Mouse (Mus musculus): ENCODE data around the gene Smg5.
"Not testable (repeated sequence)": the region's sequence is repeated elsewhere in the genome, so short reads cannot be mapped to it uniquely, and the experiment has no call there.

The Smg5 gene

DNA sequence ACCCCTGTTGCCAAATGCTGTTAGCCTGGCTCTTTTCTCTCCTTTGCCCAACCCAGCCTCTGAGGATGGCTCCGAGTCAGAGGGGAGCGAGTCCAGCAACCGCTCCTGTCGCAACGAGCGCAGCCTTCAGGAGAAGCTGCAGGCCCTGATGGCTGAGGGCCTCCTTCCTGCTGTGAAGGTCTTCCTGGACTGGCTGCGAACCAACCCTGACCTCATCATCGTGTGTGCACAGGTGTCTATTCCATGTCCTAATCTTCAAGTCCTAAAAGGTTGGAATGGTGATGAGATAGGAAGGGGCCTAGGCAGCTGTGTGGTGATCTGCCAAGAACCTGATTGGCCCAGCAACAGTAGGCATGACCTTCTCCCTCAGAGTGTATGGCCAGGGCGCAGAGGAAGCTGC is 16.8 kb downstream of the Smg5 start:
- no peak for DNase-seq (ENCODE audit: low read depth, low spot score)

DNA sequence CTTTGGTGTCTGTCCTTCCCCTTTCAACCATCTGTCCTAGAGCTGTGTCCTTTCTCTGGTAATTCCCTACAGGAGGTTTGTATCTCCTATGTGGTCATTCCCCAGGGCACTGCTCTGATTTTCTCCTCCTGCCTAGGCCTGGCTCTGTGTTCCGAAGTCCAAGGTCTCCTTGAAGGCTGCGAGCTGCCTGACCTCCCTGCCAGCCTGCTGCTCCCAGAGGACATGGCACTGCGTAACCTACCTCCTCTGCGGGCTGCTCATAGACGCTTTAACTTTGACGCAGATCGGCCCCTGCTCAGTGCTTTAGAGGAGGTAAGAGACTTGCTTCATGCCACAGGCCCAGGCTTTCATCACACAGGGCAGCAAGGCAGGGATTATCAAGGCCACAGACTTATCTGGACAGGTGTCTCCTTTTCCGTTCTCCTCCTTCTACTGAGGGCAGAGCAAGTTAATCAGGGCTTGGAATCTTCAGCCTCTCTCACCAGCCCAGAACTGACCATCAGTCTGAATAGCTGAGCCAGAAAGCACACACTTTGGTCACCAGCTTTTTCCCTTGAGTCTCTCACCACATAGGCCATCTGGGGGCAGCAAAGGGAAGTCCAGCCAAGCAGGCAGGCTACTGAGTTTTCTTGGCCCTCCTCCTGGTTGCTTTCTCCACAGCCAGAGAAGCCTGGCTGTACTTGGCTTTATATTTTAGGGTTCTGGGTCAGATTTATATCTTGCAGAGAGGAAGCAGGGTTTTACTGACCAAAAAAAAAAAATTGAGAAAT is 18.5 kb downstream of the Smg5 start:
- no peak for DNase-seq (ENCODE audit: low read depth, low spot score)

DNA sequence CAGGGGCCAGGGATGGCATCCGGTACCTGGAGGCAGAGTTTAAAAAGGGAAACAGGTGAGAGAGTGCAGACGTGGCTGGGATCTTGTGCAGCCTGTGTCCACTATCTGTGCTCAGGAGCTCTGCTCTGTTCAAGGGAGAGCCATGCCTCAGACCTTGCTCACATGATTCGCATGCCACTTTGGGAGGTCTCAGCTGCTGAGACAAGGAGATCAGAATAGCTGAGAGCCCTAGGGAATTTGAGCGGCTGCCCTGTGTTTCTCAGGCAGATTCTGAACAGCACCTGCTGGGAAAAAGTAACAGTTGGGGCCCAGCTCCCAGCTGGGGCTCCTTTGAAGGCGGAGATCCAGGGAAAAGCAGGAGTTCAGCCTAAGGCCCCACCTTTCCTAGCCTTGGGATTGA is 23.5 kb downstream of the Smg5 start:
- no peak for DNase-seq (ENCODE audit: low read depth, low spot score)

DNA sequence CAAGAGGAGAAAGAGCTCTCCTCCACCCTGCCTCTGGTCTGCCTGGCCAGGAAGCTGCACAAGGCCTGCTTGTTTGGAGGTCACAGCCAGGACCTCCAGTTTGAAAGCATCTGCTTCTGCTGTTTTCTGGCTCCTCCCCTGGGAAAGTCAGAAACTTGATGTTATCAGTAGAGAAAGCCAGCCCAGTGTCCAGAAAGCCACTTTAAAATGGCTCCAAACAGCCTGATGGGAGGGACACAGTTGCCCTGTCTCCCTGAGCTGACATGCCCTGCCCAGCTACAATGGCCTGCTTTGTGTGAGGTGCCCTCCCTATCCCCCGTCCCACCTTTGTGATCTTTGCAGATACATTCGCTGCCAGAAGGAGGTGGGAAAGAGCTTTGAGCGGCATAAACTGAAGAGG is 23.9 kb downstream of the Smg5 start:
- no peak for DNase-seq (ENCODE audit: low read depth, low spot score)

DNA sequence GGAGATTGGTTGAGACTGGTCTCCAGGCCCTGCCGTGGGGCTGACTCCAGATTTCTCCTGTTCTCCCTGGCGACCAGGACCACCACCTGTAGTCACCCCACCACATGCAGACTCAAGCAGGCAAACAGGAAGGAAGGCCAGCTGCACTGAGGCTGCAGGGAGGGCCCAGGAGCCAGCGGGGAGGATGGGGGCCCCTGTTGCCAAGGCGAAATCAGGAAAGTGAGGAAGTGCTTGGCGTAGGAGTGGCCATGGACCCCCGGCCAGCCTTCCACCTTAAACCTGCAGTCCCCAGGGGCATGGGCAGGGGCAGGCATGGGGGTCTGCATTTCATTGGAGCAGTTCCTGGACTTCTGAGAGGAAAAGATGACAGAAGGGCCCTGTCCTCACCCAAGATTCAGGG is 25.0 kb downstream of the Smg5 start:
- no peak for DNase-seq (ENCODE audit: low read depth, low spot score)

DNA sequence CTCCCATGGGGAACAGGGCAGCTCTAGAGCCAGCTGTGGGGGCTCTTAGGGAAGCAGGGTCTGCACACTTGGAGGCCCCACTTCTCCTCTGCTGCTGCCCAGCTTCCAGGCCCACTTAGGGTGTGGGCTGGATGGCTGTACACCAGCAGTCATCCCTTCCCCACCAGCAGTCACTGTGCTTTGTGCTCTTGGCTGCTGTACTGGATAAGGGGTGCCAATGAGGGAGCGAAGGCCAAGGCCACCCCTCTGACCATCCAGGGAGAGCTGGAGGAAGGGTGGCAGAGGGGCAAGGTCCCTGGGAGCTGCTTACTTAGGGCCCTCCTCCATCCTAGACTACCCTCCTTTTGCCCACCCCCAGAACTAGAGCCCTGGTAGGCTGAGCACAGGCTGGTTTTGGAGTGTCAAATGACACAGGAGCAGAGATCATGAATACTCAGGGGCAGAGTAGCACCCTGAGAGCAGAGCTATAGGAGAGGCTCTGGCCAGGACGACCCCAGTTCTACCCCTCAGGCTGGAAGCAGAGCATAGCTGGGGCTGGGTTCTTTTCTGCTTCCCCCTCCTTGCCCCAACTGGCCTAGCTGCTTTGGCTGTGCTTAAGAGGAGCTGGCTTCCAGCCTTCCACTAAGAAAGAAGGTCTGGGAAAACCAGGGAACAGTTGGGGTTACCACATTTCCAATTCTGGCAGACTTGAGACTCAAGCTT is 25.7 kb downstream of the Smg5 start:
- DNase-seq (ENCODE audit: low read depth, low spot score) = no peak

DNA sequence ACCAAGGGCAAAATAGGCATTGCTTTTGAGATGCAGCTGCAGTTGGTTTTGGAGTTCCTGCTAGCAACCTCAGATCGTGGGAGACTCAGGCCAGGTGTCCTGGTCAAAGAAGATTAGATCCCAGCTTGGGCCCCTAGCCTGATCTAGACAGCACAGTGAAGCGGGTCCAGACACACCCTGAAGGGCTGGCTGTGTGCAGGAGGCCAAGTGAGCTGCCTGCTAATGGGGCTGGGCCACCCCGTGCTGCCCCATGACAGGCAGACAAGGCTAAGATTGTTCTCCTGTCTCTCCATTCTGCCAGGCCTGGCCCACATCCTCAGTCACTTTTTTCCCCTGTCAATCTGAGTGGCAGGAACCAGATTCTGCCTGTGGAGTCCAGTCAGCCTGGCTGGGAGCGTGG is 27.6 kb downstream of the Smg5 start:
- no peak for DNase-seq (ENCODE audit: low read depth, low spot score)

DNA sequence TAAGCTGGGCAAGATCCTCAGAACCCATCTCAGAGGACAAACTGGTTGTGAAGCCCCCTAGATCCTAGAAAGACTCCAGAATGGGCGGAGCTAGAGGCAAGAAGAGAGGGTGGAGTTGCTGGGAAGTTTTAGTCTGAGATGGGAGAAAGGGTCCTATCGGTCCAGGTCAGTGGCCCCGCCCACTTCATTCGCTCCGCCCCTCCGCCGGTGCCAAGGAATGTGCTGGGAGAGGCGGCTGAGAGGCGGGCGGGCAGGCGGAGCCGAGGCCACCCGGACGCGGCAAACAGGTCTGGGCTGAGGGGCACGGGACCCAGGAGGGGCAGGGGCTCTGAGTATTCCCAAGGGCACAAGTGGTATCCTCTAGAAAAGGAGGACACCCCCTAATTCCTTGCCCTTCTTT is 28.3 kb downstream of the Smg5 start, which contains the start of gene Paqr6:
Gene Paqr6 (plus strand): TSS at position 248 of the 400 bp plus-strand sequence.
- DNase-seq (ENCODE audit: low read depth, low spot score) = no peak

DNA sequence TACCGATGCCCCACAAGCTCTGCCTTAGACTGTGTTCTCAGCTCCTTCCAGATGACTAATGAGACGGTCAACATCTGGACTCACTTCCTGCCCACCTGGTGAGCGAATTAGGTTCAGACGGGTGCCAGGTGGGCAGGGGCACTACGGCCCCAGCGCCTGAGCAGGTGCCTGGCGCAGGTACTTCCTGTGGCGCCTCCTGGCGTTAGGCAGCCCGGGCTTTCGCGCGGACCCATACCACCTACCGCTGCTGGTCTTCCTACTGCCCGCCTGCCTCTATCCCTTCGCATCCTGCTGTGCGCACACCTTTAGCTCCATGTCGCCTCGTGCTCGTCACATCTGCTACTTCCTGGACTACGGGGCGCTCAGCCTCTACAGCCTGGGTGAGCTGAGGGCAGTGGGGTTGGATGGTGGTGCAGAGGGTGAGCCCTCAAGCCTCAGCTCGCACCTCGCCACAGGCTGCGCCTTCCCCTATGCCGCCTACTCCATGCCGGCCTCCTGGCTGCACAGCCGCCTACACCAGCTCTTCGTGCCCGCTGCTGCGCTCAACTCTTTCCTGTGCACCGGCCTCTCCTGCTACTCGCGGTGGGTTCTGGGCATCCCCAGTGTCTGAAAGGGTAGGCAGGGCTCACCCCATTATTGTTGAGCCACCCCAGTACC is 29.8 kb downstream of the Smg5 start:
- no peak for DNase-seq (ENCODE audit: low read depth, low spot score)

DNA sequence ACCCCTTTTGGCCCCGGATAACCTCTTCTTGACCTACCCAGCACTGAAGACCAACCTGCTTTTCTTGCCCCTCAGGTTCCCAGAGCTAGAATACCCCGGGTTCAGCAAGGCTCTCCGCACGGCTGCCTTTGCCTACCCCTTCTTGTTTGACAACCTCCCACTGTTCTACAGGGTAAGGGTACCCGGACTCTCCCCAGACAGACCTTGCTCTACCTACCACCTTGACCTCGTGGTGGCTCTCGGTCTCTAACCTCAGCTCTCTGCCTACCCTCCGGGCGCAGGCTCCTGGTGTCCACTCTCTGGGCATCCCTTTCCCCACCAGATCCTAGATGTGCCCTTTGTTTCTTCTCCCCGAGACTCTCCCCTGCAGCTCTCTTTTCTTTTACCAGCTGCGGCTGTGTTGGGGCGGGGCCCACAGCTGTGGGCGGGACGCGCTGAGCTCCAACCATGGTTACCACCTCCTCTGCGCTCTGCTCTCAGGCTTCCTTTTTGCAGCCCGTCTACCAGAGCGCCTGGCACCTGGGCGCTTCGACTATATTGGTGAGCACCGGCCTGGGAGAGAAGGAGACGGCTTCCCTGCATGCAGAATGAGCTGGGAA is 30.9 kb downstream of the Smg5 start:
- DNase-seq (ENCODE audit: low read depth, low spot score) = not testable (repeated sequence)

DNA sequence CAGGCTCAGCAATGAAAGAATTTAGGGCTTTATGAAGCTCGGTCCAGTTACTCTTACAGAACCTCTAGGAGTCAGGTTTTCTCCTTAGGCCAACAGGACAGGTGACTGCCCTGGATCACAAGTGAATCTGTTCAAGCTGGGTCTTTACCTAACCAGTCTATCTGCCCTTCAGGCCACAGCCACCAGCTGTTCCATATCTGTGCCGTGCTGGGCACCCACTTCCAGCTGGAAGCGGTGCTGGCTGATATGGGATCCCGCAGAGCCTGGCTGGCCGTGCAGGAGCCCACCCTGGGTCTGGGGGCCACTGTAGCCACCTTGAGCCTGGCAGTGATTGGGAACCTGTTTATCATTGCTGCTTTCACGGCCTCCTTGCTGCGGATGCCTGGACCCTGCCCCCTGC is 31.5 kb downstream of the Smg5 start:
- not testable (repeated sequence) for DNase-seq (ENCODE audit: low read depth, low spot score)

DNA sequence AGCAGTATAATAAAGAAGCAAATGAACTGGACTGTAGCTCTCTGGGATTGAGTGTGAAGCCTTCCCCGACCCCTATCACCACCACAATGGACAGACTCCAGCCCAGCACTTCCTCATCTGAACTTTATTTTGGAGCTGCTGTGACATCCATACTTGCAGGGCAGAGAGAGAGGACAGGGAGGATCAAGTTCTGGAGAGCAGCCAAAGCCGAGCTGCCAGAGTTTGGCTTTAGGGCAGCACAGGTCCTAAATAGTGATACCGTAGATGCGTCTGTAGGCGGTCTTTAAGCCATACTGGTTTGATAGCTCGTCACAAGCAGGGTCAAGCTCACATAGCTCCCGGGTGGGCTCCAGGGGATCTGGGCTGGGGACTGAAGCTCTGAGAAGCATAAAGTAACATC is 32.5 kb downstream of the Smg5 start:
- DNase-seq (ENCODE audit: low read depth, low spot score) = not testable (repeated sequence)

DNA sequence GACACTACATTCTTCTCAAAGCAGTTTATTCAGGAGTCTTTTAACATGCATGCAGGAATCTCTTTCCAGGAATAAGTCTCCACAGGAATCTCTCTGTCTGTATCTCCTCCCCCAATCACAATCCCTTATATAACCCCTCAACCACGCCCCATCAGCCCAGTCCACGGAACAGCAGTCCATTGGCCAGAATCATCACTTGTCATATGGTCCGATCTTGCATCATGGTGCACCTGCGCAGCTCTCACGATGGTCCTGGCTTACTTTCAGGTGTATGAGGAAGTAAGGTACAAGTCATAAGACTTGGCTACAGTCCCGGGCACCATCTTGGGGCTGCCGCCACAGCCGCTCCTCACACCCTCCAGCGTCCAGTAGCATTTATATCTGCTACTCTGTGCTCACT is 36.6 kb downstream of the Smg5 start, which contains the start of gene Bglap3:
Gene Bglap3 (minus strand): TSS at position 101 of the 400 bp plus-strand sequence.
- DNase-seq (ENCODE audit: low read depth, low spot score) = not testable (repeated sequence)

DNA sequence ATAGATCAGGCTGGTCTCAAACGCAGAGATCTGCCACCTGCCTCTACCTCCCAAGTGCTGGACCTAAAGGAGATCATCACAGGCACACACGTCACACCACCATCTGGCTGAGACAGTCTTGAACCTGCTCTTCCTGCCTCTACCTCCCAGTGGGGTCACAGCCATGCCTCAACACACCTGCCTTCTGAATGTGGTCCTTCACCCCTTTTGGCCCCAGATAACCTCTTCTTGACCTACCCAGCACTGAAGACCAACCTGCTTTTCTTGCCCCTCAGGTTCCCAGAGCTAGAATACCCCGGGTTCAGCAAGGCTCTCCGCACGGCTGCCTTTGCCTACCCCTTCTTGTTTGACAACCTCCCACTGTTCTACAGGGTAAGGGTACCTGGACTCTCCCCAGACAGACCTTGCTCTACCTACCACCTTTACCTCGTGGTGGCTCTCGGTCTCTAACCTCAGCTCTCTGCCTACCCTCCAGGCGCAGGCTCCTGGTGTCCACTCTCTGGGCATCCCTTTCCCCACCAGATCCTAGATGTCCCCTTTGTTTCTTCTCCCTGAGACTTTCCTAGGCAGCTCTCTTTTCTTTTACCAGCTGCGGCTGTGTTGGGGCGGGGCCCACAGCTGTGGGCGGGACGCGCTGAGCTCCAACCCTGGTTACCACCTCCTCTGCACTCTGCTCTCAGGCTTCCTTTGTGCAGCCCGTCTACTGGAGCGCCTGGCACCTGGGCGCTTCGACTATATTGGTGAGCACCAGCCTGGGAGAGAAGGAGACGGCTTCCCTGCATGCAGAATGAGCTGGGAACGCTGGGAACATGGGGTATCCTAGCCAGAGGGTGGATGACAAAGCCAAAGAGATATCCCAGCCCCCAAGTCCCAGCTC is 39.9 kb downstream of the Smg5 start:
- DNase-seq (ENCODE audit: low read depth, low spot score) = not testable (repeated sequence)

DNA sequence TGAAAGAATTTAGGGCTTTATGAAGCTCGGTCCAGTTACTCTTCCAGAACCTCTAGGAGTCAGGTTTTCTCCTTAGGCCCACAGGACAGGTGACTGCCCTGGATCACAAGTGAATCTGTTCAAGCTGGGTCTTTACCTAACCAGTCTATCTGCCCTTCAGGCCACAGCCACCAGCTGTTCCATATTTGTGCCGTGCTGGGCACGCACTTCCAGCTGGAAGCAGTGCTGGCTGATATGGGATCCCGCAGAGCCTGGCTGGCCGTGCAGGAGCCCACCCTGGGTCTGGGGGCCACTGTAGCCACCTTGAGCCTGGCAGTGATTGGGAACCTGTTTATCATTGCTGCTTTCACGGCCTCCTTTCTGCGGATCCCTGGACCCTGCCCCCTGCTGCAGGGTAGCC is 40.6 kb downstream of the Smg5 start:
- DNase-seq (ENCODE audit: low read depth, low spot score) = not testable (repeated sequence)

DNA sequence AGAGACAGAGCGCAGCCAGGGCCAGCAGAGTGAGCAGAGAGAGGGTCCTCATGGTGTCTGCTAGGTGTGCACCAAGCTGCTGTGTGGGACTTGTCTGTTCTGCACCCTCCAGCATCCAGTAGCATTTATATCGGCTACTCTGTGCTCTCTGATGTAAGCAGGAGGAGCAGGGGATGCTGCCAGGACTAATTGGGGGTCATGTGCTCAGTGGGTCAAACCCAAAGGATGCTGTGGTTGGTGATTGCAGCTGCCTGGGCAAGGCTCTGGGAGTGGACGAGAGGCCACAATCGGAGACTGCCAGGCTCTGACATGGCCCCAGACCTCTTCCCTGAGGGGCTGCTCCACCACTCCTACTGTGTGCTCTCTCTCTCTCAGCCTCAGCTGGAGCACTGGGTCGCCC is 42.5 kb downstream of the Smg5 start, which contains the start of gene Bglap2:
Gene Bglap2 (minus strand): TSS at position 101 of the 400 bp plus-strand sequence.
- DNase-seq (ENCODE audit: low read depth, low spot score) = not testable (repeated sequence)

DNA sequence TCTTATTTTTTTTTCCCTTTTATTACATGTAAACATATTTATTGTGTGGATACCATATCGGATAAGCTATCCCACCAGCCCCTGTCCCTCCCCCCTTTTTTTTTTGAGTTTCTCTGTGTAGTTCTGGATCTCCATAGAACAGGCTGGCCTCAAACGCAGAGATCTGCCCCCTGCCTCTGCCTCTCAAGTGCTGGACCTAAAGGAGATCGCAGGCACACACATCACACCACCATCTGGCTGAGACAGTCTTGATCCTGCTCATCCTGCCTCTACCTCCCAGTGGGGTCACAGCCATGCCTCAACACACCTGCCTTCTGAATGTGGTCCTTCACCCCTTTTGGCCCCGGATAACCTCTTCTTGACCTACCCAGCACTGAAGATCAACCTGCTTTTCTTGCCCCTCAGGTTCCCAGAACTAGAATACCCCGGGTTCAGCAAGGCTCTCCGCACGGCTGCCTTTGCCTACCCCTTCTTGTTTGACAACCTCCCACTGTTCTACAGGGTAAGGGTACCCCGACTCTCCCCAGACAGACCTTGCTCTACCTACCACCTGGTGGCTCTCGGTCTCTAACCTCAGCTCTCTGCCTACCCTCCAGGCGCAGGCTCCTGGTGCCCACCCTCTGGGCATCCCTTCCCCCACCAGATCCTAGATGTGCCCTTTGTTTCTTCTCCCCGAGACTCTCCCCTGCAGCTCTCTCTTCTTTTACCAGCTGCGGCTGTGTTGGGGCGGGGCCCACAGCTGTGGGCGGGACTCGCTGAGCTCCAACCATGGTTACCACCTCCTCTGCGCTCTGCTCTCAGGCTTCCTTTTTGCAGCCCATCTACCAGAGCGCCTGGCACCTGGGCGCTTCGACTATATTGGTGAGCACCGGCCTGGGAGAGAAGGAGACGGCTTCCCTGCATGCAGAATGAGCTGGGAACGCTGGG is 45.6 kb downstream of the Smg5 start:
- not testable (repeated sequence) for DNase-seq (ENCODE audit: low read depth, low spot score)

DNA sequence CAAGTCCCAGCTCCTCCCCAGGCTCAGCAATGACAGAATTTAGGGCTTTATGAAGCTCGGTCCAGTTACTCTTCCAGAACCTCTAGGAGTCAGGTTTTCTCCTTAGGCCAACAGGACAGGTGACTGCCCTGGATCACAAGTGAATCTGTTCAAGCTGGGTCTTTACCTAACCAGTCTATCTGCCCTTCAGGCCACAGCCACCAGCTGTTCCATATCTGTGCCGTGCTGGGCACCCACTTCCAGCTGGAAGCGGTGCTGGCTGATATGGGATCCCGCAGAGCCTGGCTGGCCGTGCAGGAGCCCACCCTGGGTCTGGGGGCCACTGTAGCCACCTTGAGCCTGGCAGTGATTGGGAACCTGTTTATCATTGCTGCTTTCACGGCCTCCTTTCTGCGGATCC is 46.3 kb downstream of the Smg5 start:
- DNase-seq (ENCODE audit: low read depth, low spot score) = not testable (repeated sequence)

DNA sequence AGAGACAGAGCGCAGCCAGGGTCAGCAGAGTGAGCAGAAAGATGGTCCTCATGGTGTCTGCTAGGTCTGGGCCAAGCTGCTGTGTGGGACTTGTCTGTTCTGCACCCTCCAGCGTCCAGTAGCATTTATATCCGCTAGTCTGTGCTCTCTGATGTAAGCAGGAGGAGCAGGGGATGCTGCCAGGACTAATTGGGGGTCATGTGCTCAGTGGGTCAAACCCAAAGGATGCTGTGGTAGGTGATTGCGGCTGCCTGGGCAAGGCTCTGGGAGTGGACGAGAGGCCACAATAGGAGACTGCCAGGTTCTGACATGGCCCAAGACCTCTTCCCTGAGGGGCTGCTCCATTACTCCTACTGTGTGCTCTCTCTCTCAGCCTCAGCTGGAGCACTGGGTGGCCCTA is 48.3 kb downstream of the Smg5 start, which contains the start of gene Bglap:
Gene Bglap (minus strand): TSS at position 101 of the 400 bp plus-strand sequence.
- DNase-seq (ENCODE audit: low read depth, low spot score) = no peak
